Mouse (Mus musculus) testis, adult 2 months (tissue): ENCODE results near the gene Palm3.

ENCODE experiments used
- CTCF ChIP-seq: fragments of 200-500 bp; IDR thresholded peaks from 2 replicates; pipeline ENCODE4 v1.5.1; 2012; ENCODE audit warnings: low read depth, mild to moderate bottlenecking, inconsistent platforms, low read length, moderate library complexity; ENCODE audit not compliant: control insufficient read depth, insufficient read depth, insufficient replicate concordance
- POLR2A ChIP-seq: fragments of 200-500 bp; IDR thresholded peaks from 2 replicates; pipeline ENCODE4 v1.6.1; 2012; ENCODE audit warnings: low read depth, mild to moderate bottlenecking, inconsistent platforms, low read length, moderate library complexity; ENCODE audit not compliant: control insufficient read depth

GRCm38 (mm10) chr8:84067911-84068310, 46.6 kb downstream of the Palm3 start:
- TF ChIP-seq CTCF (no peak), POLR2A (no peak)
